Mouse (Mus musculus): Measurements from ENCODE around the gene Vmn1r9. TPM values are rescaled to one million over a fixed set of nuclear protein-coding genes. Genes with fewer than 3 reads are reported as not detected.

The Vmn1r9 gene
- not detected in 2 replicates for polyA plus RNA-seq (2012; rRNA removed; ENCODE audit: low replicate concordance)

DNA sequence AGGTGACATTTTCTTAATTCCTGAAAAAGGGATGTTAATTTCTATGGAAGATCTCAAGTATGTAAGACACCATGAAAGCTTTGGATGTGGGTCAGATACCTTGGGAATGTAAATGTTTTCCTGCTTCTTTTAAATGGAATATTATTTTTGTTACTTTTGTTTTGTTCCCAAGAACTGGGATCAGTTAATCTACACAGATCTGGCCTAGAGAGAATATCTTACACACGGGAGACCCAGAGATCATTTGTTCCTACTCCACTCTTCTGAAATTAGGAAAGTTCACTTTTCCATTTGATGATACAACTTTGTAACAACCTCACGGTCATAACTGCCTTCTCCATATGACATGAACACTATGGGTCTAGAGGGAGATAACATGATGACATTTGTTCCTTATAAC lies at the start of gene Vmn1r9:
Vmn1r9 (plus strand) TSS at position 301 of the 400 bp plus-strand sequence.

DNA sequence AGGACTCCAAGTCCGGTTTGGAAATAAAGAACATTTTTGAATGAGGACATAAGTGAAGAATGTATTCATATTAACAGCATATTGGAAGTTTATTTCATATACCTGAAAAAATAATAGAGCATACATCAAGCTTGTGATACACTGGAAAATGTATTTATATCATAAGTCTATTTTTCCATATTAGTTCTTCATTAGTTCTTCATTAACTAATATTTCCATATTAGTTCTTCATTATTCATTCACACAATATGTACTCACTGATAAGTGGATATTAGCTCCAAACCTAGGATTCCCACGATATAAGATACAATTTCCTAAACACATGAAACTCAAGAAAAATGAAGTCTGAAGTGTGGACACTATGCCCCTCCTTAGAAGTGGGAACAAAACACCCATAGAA lies 41.4 kb upstream of the Vmn1r9 start, which contains the start of gene Vmn1r7:
Vmn1r7 (minus strand) TSS at position 101 of the 400 bp plus-strand sequence.

GRCm38 (mm10) chr6:57031984-57032383 lies 34.6 kb upstream of the Vmn1r9 start, which contains the start of gene Vmn1r8:
Gene Vmn1r8 (plus strand): TSS chr6:57032284.

GRCm38 (mm10) chr6:57109154-57109553 lies 42.6 kb downstream of the Vmn1r9 start, which contains the start of gene Vmn1r10:
Gene Vmn1r10 (plus strand): TSS chr6:57109454.

Other genes with a start within 250 kb of the Vmn1r9 start
- 118 and 119 TPM in 2 replicates for gene Fkbp9, start 234.7 kb upstream of the Vmn1r9 start, polyA plus RNA-seq (2012; rRNA removed; ENCODE audit: low replicate concordance)
- 5.2 and 8.8 TPM in 2 replicates for gene Nt5c3, start 142.9 kb upstream of the Vmn1r9 start, polyA plus RNA-seq (2012; rRNA removed; ENCODE audit: low replicate concordance)
- gene Vmn1r4, start 142.8 kb upstream of the Vmn1r9 start, polyA plus RNA-seq (2012; rRNA removed; ENCODE audit: low replicate concordance), result 0.13 TPM in 1 of 2 replicates, not detected in the other
- not detected in 2 replicates for gene Vmn1r5, start 96.5 kb upstream of the Vmn1r9 start, polyA plus RNA-seq (2012; rRNA removed; ENCODE audit: low replicate concordance)
- not detected in 2 replicates for gene Vmn1r6, start 69.5 kb upstream of the Vmn1r9 start, polyA plus RNA-seq (2012; rRNA removed; ENCODE audit: low replicate concordance)
- gene Vmn1r7, start 41.5 kb upstream of the Vmn1r9 start, polyA plus RNA-seq (2012; rRNA removed; ENCODE audit: low replicate concordance), result not detected in 2 replicates
- not detected in 2 replicates for gene Vmn1r8, start 34.5 kb upstream of the Vmn1r9 start, polyA plus RNA-seq (2012; rRNA removed; ENCODE audit: low replicate concordance)
- not detected in 2 replicates for gene Vmn1r10, start 42.7 kb downstream of the Vmn1r9 start, polyA plus RNA-seq (2012; rRNA removed; ENCODE audit: low replicate concordance)
- not detected in 2 replicates for gene Vmn1r11, start 66.7 kb downstream of the Vmn1r9 start, polyA plus RNA-seq (2012; rRNA removed; ENCODE audit: low replicate concordance)
- not detected in 2 replicates for gene Vmn1r12, start 90.1 kb downstream of the Vmn1r9 start, polyA plus RNA-seq (2012; rRNA removed; ENCODE audit: low replicate concordance)
- not detected in 2 replicates for gene Vmn1r13, start 136.5 kb downstream of the Vmn1r9 start, polyA plus RNA-seq (2012; rRNA removed; ENCODE audit: low replicate concordance)
- not detected in 2 replicates for gene Vmn1r14, start 164.9 kb downstream of the Vmn1r9 start, polyA plus RNA-seq (2012; rRNA removed; ENCODE audit: low replicate concordance)
- gene Vmn1r15, start 191.2 kb downstream of the Vmn1r9 start, polyA plus RNA-seq (2012; rRNA removed; ENCODE audit: low replicate concordance), result not detected in 2 replicates

Data from subcutaneous adipose tissue, adult 2 months (tissue).